Mouse (Mus musculus): ENCODE measurements at regions not wholly inside any gene's neighbourhood (a gene's known extent, or its start where the extent isn't known, plus 50 kb on each side); places are given as distances from the start of the nearest gene placed in this dataset.

DNA sequence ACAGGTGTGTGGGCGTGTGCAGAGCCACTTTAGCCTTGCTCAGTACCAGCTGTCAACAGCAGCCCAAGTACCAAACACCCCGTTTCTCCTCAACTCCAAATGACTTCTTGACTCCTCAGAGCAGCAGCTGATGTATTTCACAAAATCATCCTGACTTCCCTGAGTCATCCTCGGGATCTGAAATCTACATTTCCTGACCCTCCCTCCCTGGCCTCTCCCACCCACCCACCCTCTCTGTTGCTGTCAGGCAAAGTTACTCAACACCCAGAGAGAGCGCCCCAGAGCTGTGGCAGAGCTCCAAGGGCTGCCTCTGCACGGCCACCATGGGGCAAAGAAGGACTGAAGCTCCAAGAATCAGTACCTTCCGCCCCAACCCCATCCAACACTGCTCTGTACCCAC, 83.5 kb upstream of the Cyp1b1 start:
- DNase-seq: no peak

DNA sequence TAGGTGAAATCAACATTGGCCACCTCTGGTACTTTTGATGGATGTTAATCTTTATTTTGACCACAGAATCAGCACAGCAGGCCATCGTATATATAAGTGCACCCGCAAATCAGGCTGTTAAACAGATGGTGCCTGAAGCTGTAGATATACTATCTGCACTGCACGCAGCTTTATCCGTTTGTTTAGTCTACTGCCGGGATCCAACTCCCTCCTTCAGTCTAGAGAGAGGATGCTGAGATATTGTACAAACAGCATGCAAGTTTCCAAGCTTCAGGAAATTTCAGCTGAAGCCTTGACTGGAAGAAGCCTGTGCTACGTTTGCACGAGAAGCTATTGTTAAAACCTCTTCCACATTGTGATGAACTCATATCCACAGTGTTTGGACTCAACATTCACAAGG, 75.3 kb upstream of the Cyp1b1 start:
- no peak for DNase-seq

DNA sequence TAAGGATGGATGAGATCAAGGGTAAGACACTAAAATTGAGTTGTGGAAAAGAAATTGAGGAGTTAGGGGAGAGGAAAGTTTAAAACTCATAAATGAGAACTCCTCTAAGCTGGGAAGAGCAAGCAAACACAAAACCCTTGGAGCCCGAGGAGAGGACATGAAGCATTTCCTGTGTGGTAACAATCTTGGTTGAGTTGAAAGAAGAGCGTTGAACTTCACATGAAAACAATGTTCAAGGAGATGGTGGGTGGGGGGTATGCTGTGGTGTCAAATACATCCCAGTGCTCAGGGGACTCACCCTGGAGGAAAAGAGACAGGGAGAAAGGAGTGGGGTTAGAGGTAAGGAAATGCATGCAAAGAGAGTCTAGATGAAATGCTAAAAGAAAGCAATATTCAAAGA, 72.3 kb upstream of the Cyp1b1 start:
- no peak for DNase-seq

DNA sequence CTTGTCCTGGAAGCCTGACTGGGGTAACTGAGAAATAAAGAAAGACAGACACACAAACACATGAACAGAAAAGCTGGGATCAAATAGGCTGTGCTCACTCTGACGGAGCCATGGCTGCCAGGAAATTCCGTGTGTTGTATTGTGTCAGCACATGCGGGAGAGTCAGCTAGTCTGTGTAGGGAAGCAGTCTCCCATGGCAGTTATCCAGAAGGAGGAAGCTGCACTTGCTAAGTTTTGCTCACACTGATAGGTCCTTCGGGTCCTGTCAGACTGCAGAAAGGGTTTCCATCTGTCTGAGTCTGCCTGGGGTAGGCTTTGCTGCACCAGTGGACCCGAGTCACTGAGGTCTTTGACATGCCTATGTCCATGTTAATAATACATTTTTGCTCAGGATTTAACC, 71.8 kb upstream of the Cyp1b1 start:
- no peak for DNase-seq

DNA sequence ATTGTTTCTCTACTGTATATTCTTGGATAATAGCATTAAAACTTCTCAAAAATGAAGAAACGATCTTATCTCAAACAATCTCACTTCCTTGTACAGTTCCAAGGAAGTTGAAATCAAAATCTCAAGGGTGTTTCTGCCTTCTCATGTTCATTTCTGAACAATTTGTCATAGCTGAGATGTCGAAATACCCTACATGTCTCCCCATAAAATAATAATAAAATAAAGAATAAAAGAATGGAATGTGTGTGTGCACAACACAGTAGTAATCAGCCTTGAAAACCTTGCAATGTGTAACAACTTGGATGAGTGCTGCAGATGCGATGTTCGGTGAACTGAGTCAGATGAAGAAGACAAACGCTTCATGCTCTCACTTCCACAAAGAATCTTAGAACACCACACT, 71.4 kb upstream of the Cyp1b1 start:
- DNase-seq: no peak

DNA sequence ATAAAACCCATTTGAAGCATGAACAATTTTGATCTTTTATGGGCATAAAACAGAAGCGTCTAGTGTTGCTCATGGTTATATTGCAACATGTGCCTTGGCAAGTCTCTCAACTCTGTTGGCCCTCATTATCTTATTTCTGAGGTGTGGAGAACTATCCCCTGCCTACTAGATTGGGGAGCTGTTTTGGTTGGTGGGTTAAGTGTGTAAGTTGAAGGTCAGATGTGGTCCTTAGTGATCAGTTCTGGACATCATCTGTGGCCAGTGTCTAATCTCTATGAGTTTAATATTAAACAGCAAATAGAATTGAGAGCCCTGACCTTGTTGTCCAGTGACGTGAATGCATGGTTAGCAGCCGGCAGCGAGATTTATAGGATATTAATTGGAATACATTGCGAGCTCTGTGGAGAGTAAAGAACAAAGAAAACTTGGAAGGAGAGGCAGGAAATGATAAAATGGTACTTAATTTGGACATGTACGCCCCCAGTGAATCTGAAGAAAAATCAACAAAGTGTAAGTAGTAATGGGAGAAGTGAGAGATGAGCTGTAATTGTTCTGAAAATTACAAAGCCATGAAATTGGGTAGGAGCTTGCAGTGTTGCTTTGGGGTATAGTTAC, 69.5 kb upstream of the Cyp1b1 start:
- no peak for DNase-seq

DNA sequence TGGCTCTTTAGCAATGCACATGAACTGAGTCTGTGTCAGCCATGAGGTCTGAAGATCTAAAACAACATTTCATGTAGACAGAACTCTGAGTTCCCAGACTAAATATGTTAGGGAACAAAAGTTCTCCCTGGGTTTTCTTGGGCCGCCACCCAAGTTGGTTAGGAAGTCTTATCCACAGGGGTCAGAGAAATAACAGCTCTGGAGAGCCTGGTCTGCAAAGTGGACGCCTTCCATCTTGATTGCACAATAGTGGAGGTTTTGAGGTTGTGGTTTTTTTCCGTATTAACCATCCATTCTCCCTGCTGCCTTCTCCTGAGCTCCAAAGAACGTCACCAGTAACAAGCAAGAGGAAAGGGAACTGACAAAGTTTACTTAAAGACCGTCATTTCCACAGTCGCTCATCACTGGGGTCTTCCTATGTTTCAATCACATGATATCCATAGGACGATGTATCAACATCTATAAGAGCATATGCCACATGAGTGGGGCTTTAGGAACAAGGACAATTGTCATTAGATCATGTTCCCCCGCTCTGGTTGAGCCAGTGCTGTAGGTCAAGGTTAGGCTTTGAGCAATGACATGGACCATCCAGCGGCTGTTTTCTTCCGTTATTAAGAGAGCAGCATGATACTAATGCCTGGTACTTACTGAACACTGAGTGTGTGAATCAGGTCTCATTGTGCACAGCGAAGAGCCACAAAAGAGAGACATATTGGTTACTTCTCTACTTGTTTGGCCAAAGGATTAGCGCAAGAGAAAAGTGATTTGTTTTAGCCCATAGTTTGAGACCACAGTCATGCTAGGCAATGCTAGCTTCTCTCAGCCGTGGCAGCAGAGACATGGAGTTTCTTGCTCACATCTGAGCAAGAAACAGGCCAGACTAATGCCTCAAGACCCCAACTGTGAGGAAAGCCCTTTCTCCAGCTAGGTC, 67.1 kb upstream of the Cyp1b1 start:
- peak; percentile 48 for DNase-seq

DNA sequence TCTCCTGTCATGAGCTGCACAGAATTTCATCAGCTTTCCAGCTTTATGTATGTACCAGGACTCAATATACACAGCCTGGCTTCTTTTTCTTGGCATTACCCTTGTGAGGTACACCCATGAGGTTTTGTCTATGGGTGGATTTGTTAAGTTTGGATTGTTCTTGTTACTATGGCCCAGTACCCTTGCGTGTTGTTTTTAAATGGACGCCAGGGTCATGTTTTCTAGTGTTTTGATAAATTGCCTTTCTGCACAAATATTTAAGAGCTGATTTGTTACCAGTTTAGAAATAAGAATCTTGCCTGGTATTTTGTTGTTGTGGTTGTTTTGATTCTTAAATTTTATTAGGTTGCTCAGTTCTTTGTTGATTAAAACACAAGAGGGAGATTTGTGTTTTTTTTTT, 66.4 kb upstream of the Cyp1b1 start:
- no peak for DNase-seq

DNA sequence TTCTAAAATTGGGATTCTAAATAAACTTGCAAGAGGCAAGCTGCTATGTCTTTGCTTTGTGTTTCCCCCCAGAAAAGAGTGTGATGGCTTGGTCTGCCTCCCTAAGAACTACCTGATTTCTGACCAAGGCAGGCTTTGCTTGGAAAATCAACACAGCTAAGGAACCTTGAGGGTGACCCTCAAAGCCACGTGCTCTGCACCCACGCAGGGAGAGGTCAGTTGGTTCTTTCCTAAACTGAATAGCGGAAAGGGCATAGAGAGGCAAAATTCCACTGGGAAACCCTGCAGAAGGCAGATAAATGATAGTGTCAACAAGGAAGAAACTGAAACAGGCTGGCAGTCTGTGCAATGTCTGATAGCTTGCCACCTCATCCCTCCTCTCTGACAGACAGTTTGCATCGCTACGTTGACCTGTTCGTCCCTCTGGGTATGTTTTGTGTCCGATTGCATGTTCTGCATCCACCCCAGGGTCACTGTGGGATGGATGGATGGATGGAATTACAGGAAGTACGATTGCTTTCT, 63.1 kb upstream of the Cyp1b1 start:
- DNase-seq: no peak

DNA sequence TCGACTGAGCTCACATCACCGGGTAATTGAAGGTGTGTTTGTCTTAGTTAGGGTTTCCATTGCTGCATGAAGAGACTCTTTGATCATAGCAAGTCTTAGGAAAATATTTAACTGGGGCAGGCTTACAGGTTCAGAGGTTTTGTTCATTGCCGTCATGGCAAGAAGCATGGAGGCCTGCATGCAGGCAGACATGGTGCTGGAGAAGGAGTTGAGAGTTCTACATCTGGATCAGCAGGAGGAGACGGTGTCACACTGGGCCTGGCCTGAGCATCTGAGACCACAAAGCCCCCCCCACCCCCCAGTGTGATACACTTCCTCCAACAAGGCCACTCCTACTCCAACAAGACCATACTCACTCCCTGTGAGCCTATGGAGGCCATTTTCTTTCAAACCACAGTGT, 61.3 kb upstream of the Cyp1b1 start:
- DNase-seq: no peak

DNA sequence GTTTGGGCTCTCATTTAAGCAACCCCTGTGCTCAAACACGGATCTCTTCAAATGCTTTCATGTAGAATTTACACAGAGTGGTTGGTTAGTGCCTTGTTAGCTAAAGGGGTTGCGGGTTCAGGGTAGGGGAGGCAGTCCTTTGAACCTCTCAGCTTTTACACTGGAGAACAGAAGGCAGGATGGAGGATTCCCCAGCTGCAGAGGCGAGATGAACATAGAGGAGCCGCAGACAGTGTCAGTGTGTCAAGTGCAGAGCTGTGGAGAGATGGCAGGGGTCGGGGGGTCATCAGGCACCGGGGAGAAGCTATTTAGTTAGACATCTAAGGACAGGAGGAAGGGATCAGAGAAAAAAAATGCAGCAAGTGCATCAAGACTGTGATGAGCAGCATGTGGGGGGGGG, 60.4 kb upstream of the Cyp1b1 start:
- no peak for DNase-seq

DNA sequence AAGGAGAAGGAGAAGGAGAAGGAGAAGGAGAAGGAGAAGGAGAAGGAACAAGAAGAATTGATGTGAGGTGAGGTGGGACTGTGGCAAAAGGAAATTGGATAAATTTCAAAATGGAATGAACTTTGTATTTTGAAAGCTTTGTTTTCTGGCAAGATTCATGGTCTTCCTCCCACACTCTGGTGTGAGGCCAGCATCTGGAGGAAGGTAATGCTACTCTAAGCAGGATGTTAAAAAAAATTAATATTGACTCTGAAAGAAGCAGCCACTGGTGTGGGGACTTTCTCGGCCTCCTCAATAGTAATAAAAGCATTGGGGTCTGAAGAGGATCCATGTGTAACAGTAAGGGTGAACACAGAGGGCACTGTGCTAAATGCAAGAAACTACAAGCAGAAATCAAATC, 59.4 kb upstream of the Cyp1b1 start:
- DNase-seq: no peak

DNA sequence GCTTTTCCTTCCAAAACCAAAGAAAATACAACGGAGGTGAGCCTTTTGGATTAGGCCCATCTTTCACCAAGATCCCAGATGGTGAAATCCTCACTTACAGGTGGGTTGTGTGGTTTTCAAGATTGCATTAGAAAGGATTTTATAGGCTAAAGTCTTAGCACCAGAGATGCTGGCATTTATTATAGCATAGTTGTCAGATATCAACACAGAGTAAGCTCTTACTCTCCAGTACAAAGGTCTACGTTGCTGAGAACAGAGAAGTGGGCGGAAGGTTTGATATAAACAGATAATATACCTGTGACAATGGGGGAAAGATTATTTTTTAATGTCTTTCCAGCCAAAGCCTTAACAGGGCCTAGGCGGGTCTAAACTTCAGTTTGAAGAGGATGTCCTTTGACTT, 57.4 kb upstream of the Cyp1b1 start:
- no peak for DNase-seq

DNA sequence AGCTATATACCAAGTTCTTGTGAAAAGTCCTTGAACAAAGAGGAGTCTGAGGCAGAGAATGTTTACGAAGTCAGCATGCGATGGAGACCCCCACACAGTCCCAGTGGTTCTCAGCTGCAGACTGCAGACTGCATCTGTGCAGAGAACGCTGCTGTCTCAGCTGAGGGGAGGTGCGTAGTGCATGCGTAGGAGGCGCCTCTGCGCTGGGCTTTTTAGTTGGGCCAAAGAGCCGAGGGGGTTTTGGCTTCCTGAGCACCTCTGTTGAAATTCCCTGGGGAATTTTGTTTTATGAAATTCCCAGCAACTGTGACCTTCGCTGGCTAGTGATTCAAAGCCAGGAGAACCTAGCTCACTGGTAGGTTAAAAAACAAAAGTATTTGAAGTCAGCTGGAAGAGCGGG, 56.9 kb upstream of the Cyp1b1 start:
- DNase-seq: no peak

DNA sequence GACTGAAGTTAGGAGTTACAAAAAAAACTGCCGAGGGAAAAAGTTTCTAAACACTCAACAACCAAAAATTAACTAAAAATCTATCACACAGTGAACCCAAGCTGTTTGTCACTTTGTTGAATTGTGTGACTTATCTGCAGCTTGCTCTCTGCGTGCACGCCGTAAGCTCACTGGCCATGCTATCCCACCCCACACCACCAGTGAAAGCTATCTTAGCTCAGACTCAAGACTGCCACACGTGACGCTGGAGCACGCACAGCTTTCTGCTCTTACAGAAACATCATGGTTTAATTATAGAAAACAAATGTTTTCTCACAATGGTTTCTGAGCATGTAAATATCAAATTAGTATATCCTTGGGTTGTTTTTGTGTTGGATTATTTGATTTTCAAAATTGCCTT, 56.0 kb upstream of the Cyp1b1 start:
- DNase-seq: no peak

DNA sequence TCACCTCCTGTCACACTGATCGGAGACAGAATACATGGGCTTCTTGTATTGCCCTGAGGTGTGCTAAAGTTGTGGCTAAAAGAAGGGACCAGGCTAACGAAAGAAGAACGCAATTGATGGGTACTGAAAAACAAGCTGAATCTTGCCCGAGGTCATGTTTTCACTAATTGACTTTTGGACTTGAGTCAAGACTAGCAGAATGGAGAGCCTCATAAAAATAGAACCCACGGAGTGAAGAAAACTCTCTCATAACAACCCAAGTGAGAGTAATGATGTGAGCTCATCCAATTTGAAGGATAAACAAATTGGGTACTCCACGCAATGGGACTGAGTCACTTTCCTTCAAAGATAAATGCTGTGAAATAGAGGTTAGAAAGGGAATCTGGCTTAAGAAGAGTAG, 55.0 kb upstream of the Cyp1b1 start:
- DNase-seq: no peak

DNA sequence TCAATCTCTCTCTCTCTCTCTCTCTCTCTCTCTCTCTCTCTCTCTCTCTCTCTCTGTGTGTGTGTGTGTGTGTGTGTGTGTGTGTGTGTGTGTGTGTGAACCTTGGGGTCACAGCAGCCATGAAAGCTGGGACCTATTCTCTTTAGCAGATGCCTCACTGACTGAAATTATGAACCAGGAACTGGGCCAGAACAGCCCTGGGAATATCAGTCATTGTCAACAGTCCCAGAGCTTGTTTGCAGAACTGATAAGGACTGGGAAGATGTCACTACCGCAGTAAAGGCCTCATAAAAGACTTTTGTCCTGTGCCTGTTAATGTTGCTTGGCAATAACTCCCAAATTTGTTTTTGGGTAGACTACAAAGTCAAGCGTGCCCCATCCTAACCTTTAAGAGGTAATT, 53.2 kb upstream of the Cyp1b1 start:
- no peak for DNase-seq

DNA sequence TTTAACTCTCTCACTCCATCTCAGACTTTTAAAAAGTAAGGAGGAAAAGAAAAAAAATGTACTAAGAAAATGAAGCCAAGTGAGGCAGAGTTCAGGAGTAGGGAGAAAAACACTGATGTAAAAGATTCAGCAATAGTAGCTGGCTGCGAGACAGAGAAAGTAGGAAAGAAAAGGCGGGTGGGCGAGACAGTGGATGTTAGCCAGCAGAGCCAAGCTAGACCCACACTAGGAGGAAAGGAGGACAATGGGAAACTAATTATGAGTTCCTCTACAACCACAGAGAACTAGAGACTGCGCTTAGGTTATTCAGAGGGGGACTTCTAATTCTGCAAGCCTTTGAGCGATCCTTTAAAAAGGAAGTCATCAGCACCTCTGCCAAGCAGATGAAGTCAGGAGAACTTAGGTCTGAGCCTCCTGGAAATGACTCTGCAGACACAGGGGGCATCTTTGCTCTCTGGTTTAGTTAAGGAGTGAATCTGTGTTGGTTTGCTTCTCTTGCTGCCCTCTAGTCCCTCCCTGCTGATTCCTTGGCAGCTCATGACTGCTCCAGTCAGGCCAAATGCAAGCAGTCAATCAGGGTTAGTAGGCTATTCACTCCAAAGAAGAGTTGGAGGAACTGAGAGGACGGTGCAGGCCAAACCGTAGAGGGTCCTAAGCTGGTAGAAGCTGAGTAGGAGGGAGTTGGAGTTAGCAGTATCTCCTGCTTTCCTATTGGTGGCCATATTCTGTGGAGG, 50.4 kb upstream of the Cyp1b1 start:
- no peak for DNase-seq

Measured in adrenal gland, adult 8-10 months (tissue).